Mouse (Mus musculus): ENCODE measurements around the gene Ehmt2.

Ehmt2 gene

GRCm38 (mm10) chr17:34898160-34898586 lies at the start of gene Ehmt2, which contains the start of gene C2:
TSS of gene Ehmt2 (plus strand) at chr17:34898469.
TSS of gene C2 (minus strand) at chr17:34898265.
- peak; percentile 60 for DNase-seq (ENCODE audit: low spot score)

- peak; percentile 99 for DNase-seq (ENCODE audit: low spot score)
Measured at GRCm38 (mm10) chr17:34849722-34850516, 48.4 kb upstream of the Ehmt2 start, which contains the start of the genes Skiv2l and Nelfe. TSS of gene Skiv2l (minus strand) at chr17:34850210. TSS of gene Nelfe (plus strand) at chr17:34850391.

GRCm38 (mm10) chr17:34850517-34851125 lies 47.6 kb upstream of the Ehmt2 start:
- no peak for DNase-seq (ENCODE audit: low spot score)

- no peak for DNase-seq (ENCODE audit: low spot score)
Measured at GRCm38 (mm10) chr17:34853511-34853910, 44.8 kb upstream of the Ehmt2 start.

GRCm38 (mm10) chr17:34854761-34855160 lies 43.5 kb upstream of the Ehmt2 start:
- no peak for DNase-seq (ENCODE audit: low spot score)

- peak; percentile 31 for DNase-seq (ENCODE audit: low spot score)
Measured at GRCm38 (mm10) chr17:34855825-34856224, 42.4 kb upstream of the Ehmt2 start.

- DNase-seq (ENCODE audit: low spot score): no peak
Measured at GRCm38 (mm10) chr17:34858670-34859069, 39.6 kb upstream of the Ehmt2 start.

GRCm38 (mm10) chr17:34860514-34860913 lies 37.8 kb upstream of the Ehmt2 start:
- DNase-seq (ENCODE audit: low spot score): no peak

- DNase-seq (ENCODE audit: low spot score): no peak
Measured at GRCm38 (mm10) chr17:34861704-34862415, 36.4 kb upstream of the Ehmt2 start.

- DNase-seq (ENCODE audit: low spot score): no peak
Measured at GRCm38 (mm10) chr17:34862416-34863081, 35.7 kb upstream of the Ehmt2 start, which contains the start of gene Cfb. TSS of gene Cfb (minus strand) at chr17:34862518.

- no peak for DNase-seq (ENCODE audit: low spot score)
Measured at GRCm38 (mm10) chr17:34865981-34866380, 32.3 kb upstream of the Ehmt2 start.

- no peak for DNase-seq (ENCODE audit: low spot score)
Measured at GRCm38 (mm10) chr17:34874321-34874720, 23.9 kb upstream of the Ehmt2 start.

GRCm38 (mm10) chr17:34879336-34879879 lies 18.9 kb upstream of the Ehmt2 start, which contains the start of gene Zbtb12:
TSS of gene Zbtb12 (plus strand) at chr17:34879483.
- DNase-seq (ENCODE audit: low spot score): no peak

- DNase-seq (ENCODE audit: low spot score): no peak
Measured at GRCm38 (mm10) chr17:34881166-34881565, 17.1 kb upstream of the Ehmt2 start.

GRCm38 (mm10) chr17:34881683-34882310 lies 16.5 kb upstream of the Ehmt2 start, which contains the start of gene Gm20547:
TSS of gene Gm20547 (minus strand) at chr17:34882042.
- no peak for DNase-seq (ENCODE audit: low spot score)

GRCm38 (mm10) chr17:34883332-34883731 lies 14.9 kb upstream of the Ehmt2 start:
- no peak for DNase-seq (ENCODE audit: low spot score)

GRCm38 (mm10) chr17:34884704-34885103 lies 13.6 kb upstream of the Ehmt2 start:
- no peak for DNase-seq (ENCODE audit: low spot score)

- DNase-seq (ENCODE audit: low spot score): no peak
Measured at GRCm38 (mm10) chr17:34885615-34886014, 12.7 kb upstream of the Ehmt2 start.

- DNase-seq (ENCODE audit: low spot score): no peak
Measured at GRCm38 (mm10) chr17:34887942-34888341, 10.3 kb upstream of the Ehmt2 start.

- DNase-seq (ENCODE audit: low spot score): no peak
Measured at GRCm38 (mm10) chr17:34890074-34890743, 8.1 kb upstream of the Ehmt2 start.

All from T-cell, adult 2 months (primary cell).